Mouse (Mus musculus): Measurements from ENCODE around the gene Arhgap29.

- TF ChIP-seq MAX (IDR thresholded peaks at IDR 0.05): no peak
- TF ChIP-seq CTCF (IDR thresholded peaks at IDR 0.05; ENCODE audit: control insufficient read depth, insufficient read depth, insufficient read length): no peak
- no peak for TF ChIP-seq USF1 (IDR thresholded peaks at IDR 0.05; ENCODE audit: low read depth)
- peak; percentile 7 for TF ChIP-seq CEBPB (IDR thresholded peaks at IDR 0.05; ENCODE audit: low read depth)
- TF ChIP-seq MYOD1 (IDR thresholded peaks at IDR 0.05; ENCODE audit: control insufficient read depth, insufficient read length, low read depth): no peak
- no peak for TF ChIP-seq FOSL1 (IDR thresholded peaks at IDR 0.05; ENCODE audit: insufficient read depth, low read length, poor library complexity, severe bottlenecking)
Measured at GRCm38 (mm10) chr3:121937036-121937435, 15.3 kb upstream of the Arhgap29 start.
